Mouse (Mus musculus) layer of hippocampus, adult 8-10 months (tissue): ENCODE measurements around the gene Cnot8. TPM values are rescaled to one million over a fixed set of nuclear protein-coding genes. Genes with fewer than 3 reads are reported as not detected.

Source experiments
- DNase-seq, 2 experiments: peaks; one replicate each; pipeline ENCODE4 v3.0.0; 2022; ENCODE audit warnings: low spot score in 2 of 2
- total RNA-seq, 4 experiments: library from RNA; stranded (reverse); gene quantifications; 2 replicates each; pipeline ENCODE4 v1.2.4; 2022

The Cnot8 gene
- total RNA-seq, 4 experiments from 2014 or later: 54.0 to 57.5 (median 55.3) TPM

DNA sequence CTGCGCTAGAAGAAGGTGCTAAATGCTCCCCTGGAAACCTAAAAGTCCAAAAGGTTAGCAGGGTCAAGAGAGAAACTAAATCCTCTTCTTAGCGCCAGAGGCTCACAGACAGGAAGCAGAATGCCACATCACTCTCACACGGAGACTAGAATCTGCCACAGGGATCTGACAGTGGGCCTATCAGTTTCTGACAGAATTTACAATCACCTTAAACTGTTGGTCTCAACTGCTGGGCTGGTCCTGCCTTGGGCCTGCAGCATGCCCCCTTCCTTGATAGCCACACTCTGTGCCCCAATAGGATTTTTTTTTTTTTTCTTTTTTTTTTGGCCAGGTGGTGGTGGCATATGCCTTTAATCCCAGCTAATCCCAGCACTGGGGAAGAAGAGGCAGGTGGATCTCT is 52.9 kb downstream of the Cnot8 start:
- no peak for DNase-seq

GRCm38 (mm10) chr11:58165072-58165471 is 61.1 kb downstream of the Cnot8 start:
- DNase-seq: no peak

- DNase-seq: no peak
These were observed 63.8 kb downstream of the Cnot8 start for GRCm38 (mm10) chr11:58167822-58168166.

Other genes starting within 250 kb of the Cnot8 start
- gene Larp1, start 95.1 kb upstream of the Cnot8 start, total RNA-seq: 10 to 100 TPM; 91.6 to 96.7 (median 94.3) TPM
- gene Gm12248, start 11.0 kb upstream of the Cnot8 start, total RNA-seq: not detected
- 10 to 100 TPM; 19.6 to 23.5 (median 20.0) TPM for gene Gemin5, start 64.4 kb downstream of the Cnot8 start, total RNA-seq
- gene Mrpl22, start 67.5 kb downstream of the Cnot8 start, total RNA-seq: 10 to 100 TPM; 30.8 to 33.8 (median 32.8) TPM
- gene Igtp, start 95.4 kb downstream of the Cnot8 start, total RNA-seq: 1 to 10 TPM; 2.4 to 5.5 (median 3.6) TPM
- gene Irgm2, start 95.5 kb downstream of the Cnot8 start, total RNA-seq: 1 to 10 TPM; 2.3 to 4.6 (median 3.1) TPM
- not detected for gene 4930438A08Rik, start 170.6 kb downstream of the Cnot8 start, total RNA-seq
- 10 to 100 TPM; 28.5 to 36.1 (median 32.3) TPM for gene Zfp692, start 202.9 kb downstream of the Cnot8 start, total RNA-seq
- 10 to 100 TPM; 39.8 to 56.6 (median 45.4) TPM for gene Zfp672, start 226.2 kb downstream of the Cnot8 start, total RNA-seq
- gene Sh3bp5l, start 226.6 kb downstream of the Cnot8 start, total RNA-seq: 10 to 100 TPM; 37.3 to 57.0 (median 44.8) TPM